Mouse (Mus musculus): ENCODE data around the gene Arhgap15.

The Arhgap15 gene

DNA sequence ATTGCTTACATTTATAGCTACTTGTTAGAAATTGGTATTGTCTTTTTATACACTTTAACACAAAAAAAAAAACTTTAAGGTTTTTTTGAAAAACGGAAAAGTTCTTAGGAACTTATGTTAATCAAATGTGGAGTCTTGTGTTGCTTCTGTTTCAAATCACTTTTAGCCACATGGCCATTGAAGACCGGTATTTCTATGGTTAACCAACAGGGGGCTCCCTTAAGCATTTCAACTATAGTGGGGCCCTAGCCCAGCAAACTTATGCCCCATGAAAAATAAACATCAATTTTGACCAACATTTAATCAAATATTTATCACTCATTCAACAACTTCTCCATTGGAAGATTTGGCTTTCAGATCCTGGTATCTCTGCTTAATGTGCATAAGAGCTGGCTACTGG lies 557.5 kb downstream of the Arhgap15 start:
- DNase-seq (ENCODE audit: low spot score): no peak

DNA sequence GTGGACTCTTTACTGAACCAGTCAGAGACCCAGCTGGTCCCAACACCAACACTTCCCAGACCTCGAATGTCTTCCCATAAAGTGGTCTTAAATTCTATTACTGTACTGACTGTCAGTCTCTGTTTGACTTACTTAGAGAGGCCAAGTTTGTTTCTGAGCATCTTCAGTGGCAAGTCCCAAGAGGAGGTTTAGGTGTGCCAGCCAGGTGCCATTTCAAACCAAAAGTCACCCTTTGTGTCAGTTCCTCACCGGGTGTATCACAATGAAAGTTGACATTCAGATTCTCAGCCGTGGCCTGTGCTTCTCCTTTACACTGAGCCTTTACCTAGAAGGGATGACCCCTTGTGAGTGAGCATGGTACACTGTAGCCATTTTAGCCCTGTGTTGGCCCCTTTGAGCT lies 560.5 kb downstream of the Arhgap15 start:
- no peak for DNase-seq (ENCODE audit: low spot score)

DNA sequence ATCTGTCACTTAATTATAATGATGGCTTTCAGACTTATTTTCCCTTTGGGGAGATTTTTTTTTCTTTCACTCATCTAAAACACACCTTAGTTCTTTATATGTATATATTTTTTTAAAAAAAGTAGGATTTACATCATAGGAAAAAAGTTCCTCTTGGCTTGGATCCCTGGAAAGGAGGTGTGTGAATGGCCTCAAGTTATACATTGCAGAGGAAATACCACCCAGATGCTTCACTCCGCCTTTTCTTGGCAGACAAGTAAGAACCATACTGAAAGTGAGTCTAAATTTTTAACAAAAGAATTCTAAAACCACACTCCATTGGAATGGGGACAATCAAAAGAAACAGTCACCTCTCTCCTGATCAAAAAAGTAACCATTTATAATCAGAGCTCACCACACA lies 560.9 kb downstream of the Arhgap15 start:
- no peak for DNase-seq (ENCODE audit: low spot score)

DNA sequence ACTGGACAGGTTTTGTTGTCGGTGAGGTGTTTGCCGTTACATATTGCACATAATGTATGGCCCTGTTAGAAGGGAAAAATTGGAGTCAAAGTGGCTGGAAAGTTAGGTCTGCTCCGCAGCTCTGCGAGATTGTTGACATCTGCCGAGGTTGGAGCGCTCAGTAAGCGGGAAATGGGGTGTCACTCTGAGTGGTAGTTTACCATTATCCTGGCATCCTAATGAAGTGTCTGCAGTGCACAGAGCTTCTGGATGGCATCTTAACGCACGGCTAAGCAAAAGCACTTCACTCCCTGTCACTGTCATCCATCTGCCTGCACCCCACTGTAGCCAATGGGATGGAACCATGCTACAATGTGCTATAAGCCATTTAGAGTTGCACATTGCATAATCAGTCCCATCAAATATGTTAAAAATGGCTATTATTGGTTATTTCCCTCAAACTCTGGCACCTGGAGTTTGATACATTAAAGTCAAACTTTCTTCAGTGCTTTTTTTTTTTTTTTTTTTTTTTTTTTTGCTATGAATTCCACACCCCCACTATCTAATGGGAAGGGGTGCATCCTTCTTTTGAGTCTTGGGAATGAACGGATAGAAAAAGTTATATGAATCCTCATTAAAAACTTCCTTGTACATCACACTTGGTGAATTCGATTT lies 561.6 kb downstream of the Arhgap15 start:
- no peak for DNase-seq (ENCODE audit: low spot score)

DNA sequence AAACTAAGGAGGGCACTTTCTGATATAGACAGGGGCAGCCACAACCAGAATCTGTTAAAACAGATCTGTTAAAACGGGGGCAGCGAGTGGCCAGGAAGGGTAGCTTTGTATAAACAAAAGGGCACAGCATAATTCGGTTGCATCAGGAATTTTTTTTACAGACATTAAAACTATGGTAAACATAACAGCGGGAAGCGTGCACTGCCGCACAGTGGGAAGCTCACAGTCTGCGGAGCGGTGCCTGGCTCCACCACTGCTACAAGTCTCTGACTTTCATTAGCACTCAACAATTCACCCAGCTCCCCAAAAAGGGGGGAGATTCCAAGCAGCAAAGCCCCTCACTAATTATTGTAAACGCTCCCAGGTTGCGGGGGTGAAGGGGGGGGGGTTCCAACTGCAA lies 562.6 kb downstream of the Arhgap15 start:
- no peak for DNase-seq (ENCODE audit: low spot score)

DNA sequence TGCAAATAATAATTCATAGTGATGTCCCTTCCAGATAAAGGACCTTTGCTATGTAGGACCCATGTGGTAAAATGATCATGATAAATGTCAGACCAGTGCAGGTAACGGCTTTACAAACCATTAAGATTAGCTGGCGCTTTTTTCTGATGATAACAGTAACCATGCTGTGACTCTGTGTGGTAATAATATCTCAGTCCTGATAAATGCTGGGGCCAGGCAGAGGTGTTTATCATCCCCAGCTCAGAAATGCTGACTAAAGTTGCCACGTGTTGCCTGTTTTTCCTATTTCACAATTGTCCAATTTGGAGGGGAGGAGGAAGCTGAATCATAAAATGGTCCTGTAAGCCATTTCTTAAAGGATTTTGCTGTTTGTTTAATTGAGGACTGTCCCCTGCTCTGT lies 564.9 kb downstream of the Arhgap15 start:
- no peak for DNase-seq (ENCODE audit: low spot score)

DNA sequence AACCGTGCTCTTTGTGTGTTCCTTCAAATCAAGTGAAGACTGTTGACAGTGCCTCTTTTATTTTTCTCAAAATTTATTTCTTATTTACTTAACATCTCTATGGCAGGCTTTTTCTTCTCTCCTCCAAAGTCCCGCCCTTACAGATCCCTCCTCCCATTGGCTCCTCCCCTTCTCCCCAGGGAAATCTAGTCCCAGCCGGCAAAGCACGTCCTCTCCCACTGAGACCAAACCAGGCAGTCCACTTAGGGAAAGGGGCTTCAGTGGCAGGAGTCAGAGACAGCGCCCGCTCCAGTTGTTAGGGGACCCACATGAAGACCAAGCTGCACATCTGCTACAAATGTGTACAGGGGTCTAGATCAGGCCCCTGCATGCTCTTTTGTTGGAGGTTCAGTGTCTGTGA lies 569.8 kb downstream of the Arhgap15 start:
- no peak for DNase-seq (ENCODE audit: low spot score)

DNA sequence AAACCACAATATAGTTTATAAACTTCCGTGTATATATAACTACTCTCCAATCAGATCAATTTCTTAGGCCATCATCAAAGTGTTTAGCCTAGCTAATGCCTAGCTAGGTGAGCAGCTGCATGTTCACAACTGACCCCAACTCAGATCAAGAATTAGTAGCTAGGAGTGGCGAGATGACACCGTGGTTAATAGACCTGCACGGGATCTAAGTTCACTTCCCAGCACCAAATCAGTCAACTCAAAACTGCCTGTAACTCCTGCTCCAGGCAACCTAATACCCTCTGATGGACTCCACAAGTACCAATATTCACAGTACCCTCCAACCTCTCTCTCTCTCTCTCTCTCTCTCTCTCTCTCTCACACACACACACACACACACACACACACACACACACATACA lies 570.9 kb downstream of the Arhgap15 start:
- DNase-seq (ENCODE audit: low spot score): no peak

DNA sequence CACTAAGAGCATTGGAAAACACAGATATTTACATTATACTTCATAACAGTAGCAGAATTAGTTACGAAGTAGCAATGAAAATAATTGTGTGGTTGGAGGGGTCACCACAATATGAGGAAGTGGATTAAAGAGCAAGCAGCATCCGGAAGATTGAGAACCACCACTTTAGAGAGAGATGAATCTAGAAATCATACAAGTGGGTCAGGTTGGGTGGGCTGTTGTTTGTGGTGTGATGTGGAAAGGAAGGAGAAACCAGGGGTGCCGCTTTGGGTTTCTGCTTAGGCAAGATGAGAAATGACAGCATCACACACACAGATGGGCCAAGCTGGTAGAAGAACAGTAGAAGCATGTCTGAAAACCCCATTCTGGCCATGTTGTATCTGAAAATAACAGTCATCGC lies 575.2 kb downstream of the Arhgap15 start:
- no peak for DNase-seq (ENCODE audit: low spot score)

DNA sequence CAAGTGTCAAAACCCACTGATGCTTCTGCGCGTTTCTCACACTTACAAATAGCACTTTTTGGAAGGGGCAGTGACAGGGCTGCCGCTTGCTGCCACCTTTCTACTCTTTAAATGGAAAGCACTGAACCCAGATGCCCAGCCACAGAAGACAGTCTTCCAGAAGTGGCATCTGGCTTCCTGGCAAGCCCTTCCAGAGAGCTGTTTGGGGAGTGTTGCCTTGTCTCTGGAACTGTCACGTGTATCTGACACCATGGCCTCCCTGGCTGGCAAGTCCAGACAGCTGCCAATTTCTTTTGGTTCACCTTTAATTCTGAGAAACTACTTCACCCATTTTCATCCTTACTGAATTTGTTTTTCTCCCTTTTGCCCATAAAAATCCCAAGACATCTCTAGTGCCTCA lies 584.7 kb downstream of the Arhgap15 start:
- DNase-seq (ENCODE audit: low spot score): no peak

DNA sequence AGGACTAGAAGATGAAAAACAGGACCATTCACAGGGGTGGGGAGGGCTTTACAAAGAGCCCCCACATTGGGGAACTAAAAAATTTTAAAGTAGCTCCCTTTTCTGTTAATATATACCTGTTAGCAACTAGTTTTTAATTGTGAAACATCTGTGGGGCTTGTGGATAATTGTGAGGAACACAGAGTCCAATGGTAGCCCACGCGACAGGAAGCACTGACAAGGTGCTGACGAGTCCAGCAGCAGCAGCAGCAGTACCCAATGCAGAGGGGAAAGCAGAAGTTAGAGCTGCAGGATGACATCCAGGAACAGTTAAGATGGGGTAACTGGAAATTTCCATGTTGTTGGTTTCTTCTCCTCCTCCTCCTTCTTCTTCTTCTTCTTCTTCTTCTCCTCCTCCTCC lies 585.4 kb downstream of the Arhgap15 start:
- DNase-seq (ENCODE audit: low spot score): no peak

DNA sequence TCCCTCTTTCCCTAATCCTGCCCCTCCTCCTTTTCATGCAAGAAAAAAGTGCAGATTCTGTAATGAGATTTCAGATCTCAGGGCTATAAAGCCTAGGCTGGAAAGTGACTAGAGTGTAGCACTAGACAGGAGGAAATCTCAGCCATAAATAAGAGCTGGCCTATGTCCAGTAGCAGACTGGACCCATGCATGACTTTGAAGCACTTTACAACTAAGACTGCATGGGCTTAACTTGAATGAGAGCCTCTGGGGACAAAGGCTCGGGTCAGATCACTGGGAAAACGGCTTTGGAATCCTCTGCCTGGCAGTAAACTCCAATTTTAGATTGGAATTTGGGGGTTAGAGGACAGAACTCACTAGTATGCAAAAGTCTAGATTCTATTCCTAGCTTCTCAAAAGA lies 585.9 kb downstream of the Arhgap15 start:
- DNase-seq (ENCODE audit: low spot score): no peak

DNA sequence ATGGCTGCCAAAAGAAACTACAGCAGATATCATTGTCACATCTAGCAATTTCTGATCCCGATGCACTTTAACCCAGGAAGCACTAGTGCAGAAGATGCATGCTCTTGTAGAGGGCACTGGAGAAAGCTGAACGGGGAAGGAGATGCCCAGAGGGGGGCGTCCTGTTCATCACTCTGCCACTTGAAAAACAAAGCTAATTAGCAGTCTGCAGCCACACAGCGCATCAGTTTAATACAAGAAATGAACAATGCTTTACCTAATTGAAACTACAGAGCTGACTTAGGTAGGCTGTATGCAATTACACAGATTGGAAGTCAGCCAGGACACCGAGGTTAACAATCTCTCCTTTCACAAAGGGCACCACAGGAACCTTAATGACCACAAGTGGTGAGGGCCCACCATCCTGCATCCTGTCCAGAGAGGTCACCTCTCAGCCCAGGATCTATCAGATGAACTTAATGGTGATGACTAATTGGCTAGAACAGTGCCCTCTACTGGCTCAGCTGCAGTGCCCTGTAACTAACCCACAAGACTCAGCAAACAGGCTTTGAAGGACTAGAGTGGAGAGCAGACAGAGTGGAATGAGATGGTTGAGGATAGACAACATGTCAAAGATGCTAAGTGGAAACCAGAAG lies 588.2 kb downstream of the Arhgap15 start:
- DNase-seq (ENCODE audit: low spot score): no peak

DNA sequence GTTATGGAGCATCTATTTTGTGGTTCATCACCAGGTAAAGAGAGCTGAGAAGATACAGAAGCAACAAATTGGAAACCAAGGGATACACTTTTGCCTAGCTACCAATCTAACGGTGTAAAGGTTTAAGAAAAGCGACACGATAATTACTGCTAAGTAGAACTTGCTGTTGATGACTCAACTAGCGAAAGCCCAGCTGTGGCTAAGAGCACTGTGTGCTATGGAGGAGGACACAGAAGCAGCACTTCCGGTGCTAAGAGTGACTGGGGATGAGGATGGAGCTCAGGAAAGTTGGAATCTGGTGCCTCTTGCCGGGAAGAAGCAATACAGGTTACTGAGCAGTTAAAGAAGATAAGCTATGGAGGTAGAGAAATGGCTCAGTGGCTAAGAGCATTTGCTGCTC lies 589.8 kb downstream of the Arhgap15 start:
- no peak for DNase-seq (ENCODE audit: low spot score)

DNA sequence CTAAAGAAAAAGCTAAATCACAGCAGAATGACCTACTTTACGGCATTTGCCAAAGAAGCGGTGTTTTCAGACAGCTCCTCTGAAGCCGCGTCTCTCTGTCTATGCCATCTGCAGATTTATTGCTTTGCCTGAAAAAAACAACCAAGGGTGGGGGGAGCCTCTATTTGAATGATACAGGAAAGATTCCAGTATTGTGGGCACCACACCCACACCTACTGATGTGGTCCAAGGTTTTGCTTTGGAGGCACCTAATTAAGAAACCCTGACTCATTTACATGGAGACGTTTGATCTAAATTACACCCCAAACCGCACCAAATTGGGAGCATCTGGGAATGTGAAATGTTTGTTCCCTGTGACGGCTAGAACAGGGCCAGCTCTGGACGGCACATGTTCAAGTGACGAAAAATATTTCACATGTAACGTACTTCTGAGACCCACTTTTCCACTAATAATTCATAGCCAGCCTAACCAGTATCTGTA lies 592.5 kb downstream of the Arhgap15 start:
- no peak for DNase-seq (ENCODE audit: low spot score)

DNA sequence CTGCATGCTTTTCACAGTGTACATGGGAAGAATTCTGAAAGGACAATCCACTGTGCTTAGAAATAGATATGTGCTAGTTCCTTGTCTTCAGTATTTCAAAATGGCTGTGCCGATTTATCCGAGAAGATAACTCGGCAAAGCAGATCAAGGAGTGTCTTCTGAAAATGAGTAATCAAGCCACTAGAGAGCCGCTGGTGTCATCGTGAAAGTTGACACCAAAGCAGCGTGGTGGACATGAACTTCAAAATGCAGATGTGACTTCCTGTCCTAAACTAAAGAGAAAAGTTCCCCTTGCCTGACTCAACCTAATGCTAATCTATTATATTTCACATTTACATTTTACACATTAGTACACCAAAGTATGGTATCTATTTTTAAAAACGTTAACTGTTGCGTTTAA lies 596.2 kb downstream of the Arhgap15 start:
- DNase-seq (ENCODE audit: low spot score): no peak

DNA sequence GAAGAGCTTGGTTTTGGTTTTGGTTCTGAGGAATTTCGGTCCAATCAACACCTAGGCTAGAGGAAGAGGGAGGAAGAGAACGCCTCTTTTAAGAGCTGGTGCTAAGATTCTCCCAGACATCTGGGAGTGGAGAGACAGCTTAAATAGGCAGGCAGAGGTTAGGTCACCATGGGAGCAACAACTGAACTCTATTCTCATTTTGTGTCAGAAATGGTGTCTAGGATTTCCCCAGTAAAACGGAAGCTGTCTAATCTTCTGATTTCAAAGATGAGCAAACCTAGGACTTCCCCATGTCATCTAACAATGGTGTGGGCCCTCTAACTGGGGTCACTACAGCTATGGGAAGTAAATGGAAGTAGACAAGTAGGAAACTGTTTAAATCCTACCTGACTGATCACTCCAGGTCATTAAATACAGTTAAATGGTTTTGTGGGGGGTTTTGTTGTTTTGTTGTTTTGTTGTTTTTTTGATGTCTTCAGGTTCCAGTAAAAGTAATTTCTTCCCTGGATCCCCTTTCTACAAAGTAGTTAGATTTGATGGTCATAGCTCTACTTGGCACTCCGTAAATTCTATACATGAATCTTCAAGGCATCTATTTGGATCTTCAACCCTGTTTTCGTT lies 596.8 kb downstream of the Arhgap15 start:
- DNase-seq (ENCODE audit: low spot score): no peak

DNA sequence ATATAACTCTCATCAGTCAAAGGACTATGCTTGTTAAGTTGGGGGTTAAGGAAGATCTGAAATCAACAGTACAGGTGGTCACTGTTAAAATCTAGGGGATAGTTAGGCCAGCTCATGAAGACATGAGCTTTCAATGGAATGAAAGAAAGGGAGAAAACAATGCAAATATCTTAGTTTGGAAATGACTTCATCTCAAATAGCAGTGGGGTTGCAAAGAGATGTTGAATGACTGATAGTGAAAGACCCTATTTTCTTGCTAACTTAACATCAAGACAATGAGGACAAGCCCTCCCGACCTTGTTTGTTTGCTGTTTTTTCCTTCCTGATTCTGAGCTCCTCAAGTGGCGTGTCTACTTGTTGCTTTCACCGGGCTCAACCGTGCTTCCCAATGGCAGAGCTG lies 597.6 kb downstream of the Arhgap15 start:
- DNase-seq (ENCODE audit: low spot score): no peak

DNA sequence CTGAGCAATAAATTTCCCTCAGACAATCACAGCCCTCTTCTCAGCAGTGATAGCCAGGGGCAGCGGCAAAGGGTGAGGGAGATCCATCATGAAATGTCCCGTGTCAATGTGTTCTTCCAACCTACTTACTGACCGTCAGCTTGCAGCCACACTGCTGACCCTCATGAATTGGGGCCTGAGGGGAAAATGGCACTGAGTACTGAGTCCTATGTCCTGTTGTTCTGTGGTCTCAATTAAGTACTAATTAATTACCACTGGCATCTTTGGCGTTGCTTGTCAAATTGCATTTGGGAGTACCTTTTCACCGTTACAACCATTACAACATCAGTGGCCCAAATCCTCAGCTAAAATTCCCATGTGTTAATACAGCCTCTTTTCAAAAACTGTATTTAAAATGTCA lies 599.2 kb downstream of the Arhgap15 start:
- no peak for DNase-seq (ENCODE audit: low spot score)

DNA sequence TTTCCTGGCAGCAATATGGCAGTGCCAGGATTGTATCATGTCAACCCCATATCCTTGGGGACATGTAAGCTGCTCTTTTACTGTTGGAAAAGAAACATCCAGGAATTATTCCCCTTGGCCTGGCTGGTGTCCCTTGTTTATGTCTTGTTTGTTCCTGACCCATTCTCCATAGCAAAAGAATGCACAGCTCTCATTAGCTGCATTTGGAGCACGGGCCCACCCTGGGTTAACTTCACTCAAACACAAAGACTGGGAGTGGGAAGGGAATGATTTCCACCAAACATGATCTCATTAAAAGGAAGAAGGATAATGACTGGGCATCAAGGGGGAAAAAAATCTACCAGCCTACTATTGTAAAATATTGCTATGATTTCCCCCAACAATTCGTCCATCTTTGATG lies 600.5 kb downstream of the Arhgap15 start:
- DNase-seq (ENCODE audit: low spot score): no peak

DNA sequence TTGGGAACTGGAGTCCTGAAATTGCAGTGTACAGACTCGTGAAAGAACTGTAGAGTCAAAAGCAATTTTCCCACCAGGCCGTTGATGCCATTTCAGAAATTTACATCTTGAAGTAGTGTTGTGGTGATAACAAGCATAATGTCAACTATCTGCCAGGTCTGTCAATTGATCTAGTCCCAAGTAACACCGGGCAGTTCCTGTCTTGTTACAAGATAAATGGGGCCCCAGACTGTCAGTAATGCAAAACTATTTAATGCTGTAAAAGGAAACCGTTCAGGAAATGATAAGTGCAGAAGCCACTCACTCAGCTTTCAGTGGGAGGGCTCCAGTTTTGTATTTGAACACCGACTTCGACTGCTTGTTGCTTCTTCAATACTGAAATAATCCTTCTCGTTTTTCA lies 604.3 kb downstream of the Arhgap15 start:
- DNase-seq (ENCODE audit: low spot score): no peak

DNA sequence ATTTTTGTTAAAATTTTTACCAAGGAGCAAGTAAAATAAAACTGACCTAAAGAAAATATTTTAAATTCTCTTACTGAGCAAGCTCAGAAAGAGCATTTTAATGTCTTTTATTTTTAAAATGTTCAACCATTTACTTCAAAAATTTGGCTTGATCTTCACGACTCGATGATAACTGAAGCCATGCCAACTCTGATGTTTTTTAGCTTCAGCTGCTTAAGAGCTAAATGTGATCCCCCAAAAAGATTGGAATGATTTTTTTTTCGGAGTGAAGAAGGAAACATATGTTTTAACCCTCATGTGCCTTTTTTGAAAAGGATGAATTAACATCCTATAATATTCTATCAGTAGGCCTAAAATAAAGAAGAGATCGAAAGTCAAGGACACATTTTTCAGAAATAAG lies 605.0 kb downstream of the Arhgap15 start:
- no peak for DNase-seq (ENCODE audit: low spot score)

DNA sequence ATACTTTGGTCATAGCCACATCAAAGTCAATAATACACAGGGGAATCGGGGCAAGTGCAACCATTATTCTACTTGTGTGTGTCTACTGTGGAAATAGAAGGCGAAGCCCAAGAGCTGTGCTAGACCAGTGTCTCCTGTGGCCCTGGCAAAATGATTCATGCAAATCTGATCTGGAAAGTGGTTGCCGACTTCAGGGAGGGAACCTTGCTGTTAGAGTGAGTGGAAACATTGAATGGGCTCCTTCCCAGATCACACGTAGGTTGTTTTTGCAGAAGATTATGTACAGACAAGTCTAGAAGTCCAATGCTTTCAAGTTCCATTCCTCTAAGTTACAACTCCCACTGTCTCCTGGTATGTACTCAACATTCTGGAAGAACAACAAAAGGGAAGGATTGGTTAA lies 606.2 kb downstream of the Arhgap15 start:
- DNase-seq (ENCODE audit: low spot score): no peak

DNA sequence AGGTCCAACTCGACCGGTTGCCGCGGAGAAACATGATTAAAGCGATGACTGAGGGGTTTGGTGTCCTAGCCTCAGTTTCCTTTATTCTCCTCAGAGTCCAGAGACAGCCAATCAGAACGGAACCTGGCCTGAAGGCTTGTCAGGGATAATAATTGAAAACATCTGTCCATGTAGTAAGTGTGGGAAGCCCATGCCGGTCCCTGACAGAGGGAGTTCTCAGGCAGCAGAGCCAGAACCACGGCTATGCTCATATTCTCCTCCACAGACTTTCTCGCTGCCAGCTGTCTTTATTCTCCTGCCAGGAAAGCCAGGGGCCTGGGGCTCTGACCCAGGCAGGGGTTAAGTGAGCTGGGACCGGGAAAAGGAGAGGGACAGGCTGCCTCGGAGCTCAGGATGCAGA lies 606.7 kb downstream of the Arhgap15 start:
- no peak for DNase-seq (ENCODE audit: low spot score)
